ENCODE assay signal across 25 mouse cellular contexts in the genomic region with DNA sequence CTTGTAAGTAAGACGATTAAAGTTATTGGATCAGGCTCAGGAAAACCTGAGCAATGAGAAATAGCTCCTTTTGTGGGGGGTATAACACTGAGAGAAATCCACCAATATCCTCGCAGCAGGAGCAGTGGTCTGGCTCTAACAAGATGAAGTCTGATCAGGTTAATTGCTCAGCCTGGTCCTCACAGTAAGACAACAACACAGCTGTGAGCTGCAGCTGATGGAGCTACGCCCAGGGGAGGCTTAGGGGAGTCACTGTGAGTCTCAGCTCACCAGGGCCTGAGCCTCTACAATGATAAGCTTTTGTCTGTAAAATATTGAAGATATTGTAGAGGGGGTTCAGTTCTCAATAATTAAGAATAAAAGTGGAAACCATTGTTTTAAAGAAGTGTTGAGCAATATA.
"Had no signal": no experiment of that assay in that cellular context is flagged by ENCODE, and none has a peak within 500 bp of the region (broad histone marks: within the 10 kb centered on the region; RNA-seq: fewer than 3 reads in every experiment).

No protein-coding gene starts in this region.

- H3K27me3 ChIP-seq: heart, embryonic 13.5 days; heart, embryonic 15.5 days; hindbrain, embryonic 13.5 days; hindbrain, embryonic 15.5 days; limb, embryonic 13.5 days; limb, embryonic 15.5 days had no signal

- H3K4me1 ChIP-seq: heart, embryonic 15.5 days; limb, embryonic 13.5 days; limb, embryonic 15.5 days had no signal

- H3K36me3 ChIP-seq: heart, embryonic 13.5 days; heart, embryonic 15.5 days; hindbrain, embryonic 13.5 days; hindbrain, embryonic 15.5 days; kidney, embryonic 15.5 days; limb, embryonic 13.5 days; limb, embryonic 15.5 days had no signal

- H3K4me3 ChIP-seq: heart, adult 2 months; heart, embryonic 13.5 days; heart, embryonic 15.5 days; hindbrain, embryonic 13.5 days; hindbrain, embryonic 15.5 days; kidney, embryonic 15.5 days; left cerebral cortex, adult 2 months; limb, embryonic 13.5 days; limb, embryonic 15.5 days had no signal

- H3K4me2 ChIP-seq: heart, embryonic 11.5 days; heart, embryonic 13.5 days; heart, embryonic 15.5 days; hindbrain, embryonic 13.5 days; hindbrain, embryonic 15.5 days; kidney, embryonic 15.5 days; limb, embryonic 13.5 days; limb, embryonic 15.5 days had no signal

- DNase-seq: gastrocnemius, postnatal 14 days; gastrocnemius, postnatal 36 days; heart, adult 11 months; heart, adult 2 months; heart, postnatal 14 days; heart, postnatal 36 days; kidney, adult 11 months; kidney, adult 2 months; kidney, adult 9 months; kidney, postnatal 14 days; kidney, postnatal 36 days; layer of hippocampus, adult 9-11 months; layer of hippocampus, postnatal 36 days had no signal

- H3K27ac ChIP-seq: heart, adult 2 months; heart, embryonic 13.5 days; heart, embryonic 15.5 days; hindbrain, embryonic 13.5 days; hindbrain, embryonic 15.5 days; hindbrain, postnatal 0 days; kidney, embryonic 15.5 days; kidney, postnatal 0 days; left cerebral cortex, adult 2 months; limb, embryonic 13.5 days; limb, embryonic 15.5 days had no signal

- H3K9me3 ChIP-seq: heart, embryonic 15.5 days; hindbrain, embryonic 13.5 days; hindbrain, embryonic 15.5 days; kidney, embryonic 15.5 days; limb, embryonic 15.5 days had no signal

- H3K9ac ChIP-seq: heart, embryonic 13.5 days; heart, embryonic 15.5 days; hindbrain, embryonic 13.5 days; hindbrain, embryonic 15.5 days; kidney, embryonic 15.5 days; limb, embryonic 13.5 days; limb, embryonic 15.5 days had no signal

- ATAC-seq: hindbrain, postnatal 0 days; intestine, embryonic 16.5 days had no signal
